Mouse (Mus musculus) lung, postnatal 0 days (tissue): ENCODE data around the gene Catip. TPM values are rescaled to one million over a fixed set of nuclear protein-coding genes. Genes with fewer than 3 reads are reported as not detected.
A peak's percentile ranks its signal among the peaks of the same experiment; 100 is the strongest.
"Not testable (repeated sequence)": the region's sequence is repeated elsewhere in the genome, so short reads cannot be mapped to it uniquely, and the experiment has no call there.

Experiments used
- ATAC-seq: fragments of 200-750 bp; cut with Nextera tagmentation; 2 replicates; pipeline ENCODE4 v1.8.0; 2017; ENCODE audit warnings: moderate library complexity
- DNase-seq: peaks from one replicate; pipeline ENCODE4 v3.0.0-alpha.2; 2016; ENCODE audit warnings: low spot score
- H3K27ac ChIP-seq: fragments of 300-500 bp; sonication (generic); 2 replicates; pipeline ENCODE4 v1.5.1; 2014; ENCODE audit warnings: antibody characterized with exemption, mild to moderate bottlenecking, low read length, mixed read lengths
- H3K27me3 ChIP-seq: fragments of 300-500 bp; sonication (generic); replicated peaks from 2 replicates; pipeline ENCODE4 v1.6.1; 2014; ENCODE audit warnings: low read length, mixed read lengths; ENCODE audit not compliant: insufficient read depth
- H3K36me3 ChIP-seq: fragments of 300-500 bp; sonication (generic); 2 replicates; pipeline ENCODE4 v1.6.1; 2014; ENCODE audit warnings: low read length, mixed read lengths; ENCODE audit not compliant: insufficient read depth
- H3K4me1 ChIP-seq: fragments of 300-500 bp; sonication (generic); 2 replicates; pipeline ENCODE4 v1.6.1; 2014; ENCODE audit warnings: antibody characterized with exemption, low read depth, low read length, mixed read lengths; ENCODE audit not compliant: insufficient read depth
- H3K4me2 ChIP-seq: fragments of 300-500 bp; sonication (generic); replicated peaks from 2 replicates; pipeline ENCODE4 v1.6.1; 2014; ENCODE audit warnings: low read depth, mild to moderate bottlenecking, low read length, moderate library complexity, mixed read lengths
- H3K4me3 ChIP-seq: fragments of 300-500 bp; sonication (generic); 2 replicates; pipeline ENCODE4 v1.5.1; 2014; ENCODE audit warnings: low read depth, low read length
- H3K9ac ChIP-seq: fragments of 300-500 bp; sonication (generic); replicated peaks from 2 replicates; pipeline ENCODE4 v1.6.1; 2014; ENCODE audit warnings: low read depth, mild to moderate bottlenecking
- H3K9me3 ChIP-seq: fragments of 300-500 bp; sonication (generic); 2 replicates; pipeline ENCODE4 v1.6.1; 2016; ENCODE audit warnings: low read length, mixed read lengths
- CTCF ChIP-seq: IDR thresholded peaks from 2 replicates; pipeline ENCODE4 v1.5.1; 2016; ENCODE audit warnings: antibody characterized with exemption, mild to moderate bottlenecking
- EP300 ChIP-seq: IDR thresholded peaks from 2 replicates; pipeline ENCODE4 v1.6.1; 2016; ENCODE audit warnings: antibody characterized with exemption, mild to moderate bottlenecking, control low read depth
- WGBS: fragments of 180-500 bp; shearing (Covaris S2); extraction: QIAGEN DNeasy Blood & Tissue Kit; methylation state at CpG from one replicate; pipeline ENCODE4 v1.1.7; 2014; 5-methylcytosine and 5-hydroxymethylcytosine counted together
- polyA plus RNA-seq: library from polyadenylated mRNA; unstranded; fragments of >200 nt; fragmentation: Nextera tagmentation; extraction: Ambion mirVana; gene quantifications from 2 replicates; pipeline ENCODE4 v1.2.1, GENCODE M21; 2015

Gene Catip
- polyA plus RNA-seq, 1 experiment from 2014 or later: 3.4 TPM

- not testable (repeated sequence) for H3K9me3 ChIP-seq, H3K4me3 ChIP-seq, H3K4me2 ChIP-seq, ATAC-seq, H3K27me3 ChIP-seq, H3K9ac ChIP-seq, H3K36me3 ChIP-seq, H3K27ac ChIP-seq, DNase-seq
- 82% methylated on average over 2 of the region's 2 CpGs for WGBS
- H3K4me1 ChIP-seq: peaks cover 13% of the 10 kb centered on the region
- peak; percentile 33; the same call in 1 of the 2 replicates for TF ChIP-seq CTCF
Observed at GRCm38 (mm10) chr1:74326916-74327315, 35.0 kb upstream of the Catip start.

GRCm38 (mm10) chr1:74329899-74330431 is 31.9 kb upstream of the Catip start:
- Histone ChIP-seq H3K4me2 (no peak overlapping the region), H3K4me1 (peaks cover 19% of the 10 kb centered on the region), H3K27me3 (no peaks in the 10 kb centered on the region), H3K36me3 (no peaks in the 10 kb centered on the region), H3K9me3 (no peaks in the 10 kb centered on the region), H3K4me3 (no peak overlapping the region), H3K27ac (peak overlapping the region; percentile 68), H3K9ac (no peak overlapping the region)
- DNase-seq (peak; percentile 59), ATAC-seq (peak; percentile 37)
- WGBS: 42% methylated on average over 7 of the region's 7 CpGs
- TF ChIP-seq CTCF: no peak
- peak; percentile 87 for TF ChIP-seq EP300

GRCm38 (mm10) chr1:74331046-74331681 is 30.7 kb upstream of the Catip start:
- DNase-seq (peak; percentile 37), ATAC-seq (no peak)
- no peak overlapping the region for H3K4me3 ChIP-seq
- no peaks in the 10 kb centered on the region for H3K9me3 ChIP-seq
- TF ChIP-seq CTCF: no peak
- peak; percentile 41; the same call in 1 of the 2 replicates for TF ChIP-seq EP300
- H3K4me2 ChIP-seq: no peak overlapping the region
- peaks cover 19% of the 10 kb centered on the region for H3K4me1 ChIP-seq
- no peaks in the 10 kb centered on the region for H3K36me3 ChIP-seq
- no peak overlapping the region for H3K9ac ChIP-seq
- 62% methylated on average over 4 of the region's 4 CpGs for WGBS
- H3K27me3 ChIP-seq: no peaks in the 10 kb centered on the region
- peak overlapping the region; percentile 68 for H3K27ac ChIP-seq

DNA sequence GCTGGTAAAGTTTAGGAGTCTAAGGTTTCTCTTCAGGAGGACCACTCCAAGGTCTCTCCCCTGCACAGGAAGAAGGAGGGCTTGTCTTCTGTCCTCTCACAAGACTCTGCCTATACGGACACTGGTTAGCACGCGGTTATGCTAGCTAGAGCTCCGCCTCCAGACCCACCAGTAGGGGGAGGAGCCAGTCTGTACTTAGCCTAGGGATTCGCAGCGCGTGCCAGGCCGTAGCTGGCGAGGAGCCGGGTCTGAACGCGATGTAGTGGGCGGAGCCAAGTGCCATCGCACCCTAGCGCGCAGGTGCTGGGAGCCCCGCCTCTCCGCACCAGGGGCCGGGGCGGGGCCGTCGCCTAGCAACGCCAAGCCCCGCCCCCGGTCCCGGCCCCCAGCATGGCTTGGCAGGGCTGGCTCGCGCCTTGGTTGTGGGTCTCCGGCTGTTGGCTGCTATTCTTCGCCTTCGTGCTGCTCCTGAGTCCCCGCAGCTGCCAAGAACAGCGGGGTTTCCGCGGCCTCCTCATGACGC is 29.6 kb upstream of the Catip start:
- no peaks in the 10 kb centered on the region for H3K9me3 ChIP-seq
- peak overlapping the region; percentile 41 for H3K4me3 ChIP-seq
- WGBS: under 1% methylated on average over 34 of the region's 36 CpGs
- peak overlapping the region; percentile 72 for H3K27ac ChIP-seq
- H3K4me2 ChIP-seq: peak overlapping the region; percentile 78
- H3K36me3 ChIP-seq: no peaks in the 10 kb centered on the region
- TF ChIP-seq CTCF: peak; percentile 65
- TF ChIP-seq EP300: no peak
- ATAC-seq: peak; percentile 94
- H3K9ac ChIP-seq: no peak overlapping the region
- no peaks in the 10 kb centered on the region for H3K27me3 ChIP-seq
- peak; percentile 97 for DNase-seq
- H3K4me1 ChIP-seq: peaks cover 19% of the 10 kb centered on the region

DNA sequence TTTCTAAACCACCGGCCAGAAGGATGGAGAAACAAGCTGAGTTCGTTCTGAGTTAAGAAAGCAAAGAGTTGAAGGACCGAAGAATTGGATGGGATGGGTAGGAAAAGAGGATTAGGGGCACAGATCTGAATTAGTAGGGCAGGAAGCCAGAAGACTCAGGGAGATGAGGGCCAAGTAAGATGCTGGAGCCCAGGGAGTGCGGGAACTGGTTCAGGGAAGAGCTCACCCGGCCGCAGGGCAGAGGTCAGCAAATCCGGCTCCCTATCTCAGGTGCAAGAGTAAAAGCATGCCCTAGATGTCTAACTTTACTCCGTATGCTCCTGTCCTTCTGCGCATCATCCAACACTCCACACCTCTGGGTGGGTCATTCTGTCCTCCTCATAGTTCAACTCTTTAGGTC is 29.0 kb upstream of the Catip start:
- peak overlapping the region; percentile 72 for H3K27ac ChIP-seq
- WGBS: 2% methylated on average over 9 of the region's 9 CpGs
- H3K27me3 ChIP-seq: no peaks in the 10 kb centered on the region
- DNase-seq (peak; percentile 11), ATAC-seq (no peak)
- H3K4me1 ChIP-seq: peaks cover 19% of the 10 kb centered on the region
- H3K36me3 ChIP-seq: no peaks in the 10 kb centered on the region
- H3K9me3 ChIP-seq: no peaks in the 10 kb centered on the region
- peak overlapping the region; percentile 41 for H3K4me3 ChIP-seq
- no peak for TF ChIP-seq EP300
- H3K4me2 ChIP-seq: peak overlapping the region; percentile 78
- H3K9ac ChIP-seq: 0 out of 2 replicates have a peak overlapping the region, but pooled peaks have one; percentile 26

- Histone ChIP-seq H3K36me3 (no peaks in the 10 kb centered on the region), H3K4me2 (no peak overlapping the region), H3K9ac (no peak overlapping the region), H3K4me1 (peaks cover 19% of the 10 kb centered on the region), H3K27ac (no peak overlapping the region), H3K9me3 (no peaks in the 10 kb centered on the region), H3K4me3 (no peak overlapping the region), H3K27me3 (no peaks in the 10 kb centered on the region)
- DNase-seq (no peak), ATAC-seq (no peak)
- WGBS: 87% methylated on average over 3 of the region's 3 CpGs
- TF ChIP-seq EP300 (no peak), CTCF (no peak)
Observed at GRCm38 (mm10) chr1:74334607-74335006, 27.3 kb upstream of the Catip start.
